Mouse (Mus musculus): ENCODE measurements around the gene Dglucy. TPM values are rescaled to one million over a fixed set of nuclear protein-coding genes. Genes with fewer than 3 reads are reported as not detected.

Gene Dglucy
- total RNA-seq (2021) = 10 to 100 TPM; 20.5 to 24.8 TPM
- long read RNA-seq, experiment 1, transcript Dglucy-201 (13 exons, 3,295 nt) = major isoform, 19 of 23 reads
- long read RNA-seq, experiment 1, partial matches to known transcripts = 2 of 23 reads
- long read RNA-seq, experiment 1, other reads (novel, unspliced or antisense) = 0 of 23 reads
- long read RNA-seq, experiment 2, transcript Dglucy-201 (13 exons, 3,295 nt) = major isoform, 6 of 14 reads
- long read RNA-seq, experiment 2, partial matches to known transcripts = 2 of 14 reads
- long read RNA-seq, experiment 2, other reads (novel, unspliced or antisense) = 5 of 14 reads

DNA sequence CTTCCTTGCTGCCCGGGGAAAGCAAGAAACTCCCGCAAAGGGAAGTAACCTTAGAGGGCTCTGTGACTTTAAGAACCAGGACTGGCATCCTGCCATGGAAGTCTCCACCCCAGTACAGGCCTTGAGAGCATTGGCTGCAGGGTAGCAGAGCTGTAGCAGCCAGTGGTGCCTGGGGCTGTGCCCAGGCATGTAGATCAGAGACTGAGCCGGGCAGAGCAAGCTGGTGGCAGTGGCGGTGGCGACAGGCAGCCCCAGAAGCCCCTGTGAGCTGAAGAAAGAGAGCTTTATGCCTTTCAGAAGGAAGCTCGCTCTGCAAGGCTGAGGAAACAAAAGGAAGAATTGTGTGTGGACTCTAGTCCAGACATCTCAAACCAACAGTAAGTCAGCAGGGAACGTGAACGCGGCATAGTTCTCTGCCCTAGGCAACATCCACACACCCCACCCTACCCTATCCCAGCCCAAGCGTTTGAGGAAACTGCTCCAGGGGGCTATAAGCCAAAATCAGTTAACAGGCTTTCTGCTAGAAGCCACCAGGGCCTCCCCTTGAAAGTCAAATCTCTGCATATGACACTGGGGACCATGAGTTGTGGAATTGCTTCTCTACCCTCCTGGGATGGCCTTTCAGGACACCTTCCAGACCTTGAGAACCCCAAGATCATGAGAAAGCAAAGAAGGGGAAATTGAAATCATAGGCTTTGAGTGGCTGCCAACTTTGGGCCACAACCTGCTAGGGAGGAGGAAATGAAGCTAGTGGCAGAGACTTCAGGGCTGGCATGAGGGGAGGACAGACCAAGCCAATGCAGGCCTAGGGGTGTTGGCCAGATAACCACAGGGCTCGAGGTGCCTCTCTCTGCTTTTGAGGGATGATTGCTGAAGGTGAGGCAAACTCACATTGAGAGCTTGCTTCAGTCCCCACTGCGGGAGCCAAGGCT lies at the start of gene Dglucy:
Gene Dglucy, plus strand, starts transcription at position 124 of the 932 bp plus-strand sequence.
- peak; percentile 85 to 88 for DNase-seq (ENCODE audit: low spot score in 2 of 2)

DNA sequence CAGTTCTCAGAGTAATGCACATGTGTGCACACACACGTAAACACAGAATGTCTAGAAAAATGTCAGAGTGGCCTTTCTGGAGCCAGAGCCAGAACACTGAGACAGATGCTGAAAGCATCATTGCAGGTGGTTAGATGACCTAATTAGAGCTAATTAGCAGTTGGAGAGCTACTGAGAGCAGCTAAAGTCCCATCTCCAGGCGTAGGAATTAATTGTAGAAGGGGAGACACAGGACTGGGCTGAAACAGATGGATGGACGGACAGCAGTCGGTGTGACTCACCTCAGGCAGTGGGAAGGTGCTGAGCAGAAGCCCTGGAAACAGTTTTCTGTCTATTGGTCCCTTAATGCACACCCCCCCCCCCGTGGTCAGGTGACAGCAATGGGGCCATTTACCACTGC lies 43.7 kb upstream of the Dglucy start:
- DNase-seq (ENCODE audit: low spot score in 2 of 2) = no peak

DNA sequence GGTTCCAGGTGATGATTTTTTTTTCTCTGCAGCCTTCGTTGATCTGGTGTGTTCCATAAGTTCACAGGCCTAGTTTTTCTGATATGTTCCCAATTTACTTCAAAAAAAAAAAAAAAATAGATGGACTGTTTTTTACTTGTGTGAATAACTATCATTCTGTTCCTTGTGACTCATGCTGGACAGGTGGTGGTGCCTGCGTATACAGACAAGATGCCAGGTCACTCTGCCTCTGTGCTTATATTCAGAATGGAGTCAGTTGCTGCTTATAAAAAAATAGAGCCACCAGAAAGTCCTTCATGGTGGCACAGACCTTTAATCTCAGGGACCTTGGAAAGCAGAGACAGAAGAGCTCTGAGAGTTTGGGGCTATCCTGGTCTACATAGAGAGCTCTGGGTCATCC lies 43.3 kb upstream of the Dglucy start:
- no peak for DNase-seq (ENCODE audit: low spot score in 2 of 2)

DNA sequence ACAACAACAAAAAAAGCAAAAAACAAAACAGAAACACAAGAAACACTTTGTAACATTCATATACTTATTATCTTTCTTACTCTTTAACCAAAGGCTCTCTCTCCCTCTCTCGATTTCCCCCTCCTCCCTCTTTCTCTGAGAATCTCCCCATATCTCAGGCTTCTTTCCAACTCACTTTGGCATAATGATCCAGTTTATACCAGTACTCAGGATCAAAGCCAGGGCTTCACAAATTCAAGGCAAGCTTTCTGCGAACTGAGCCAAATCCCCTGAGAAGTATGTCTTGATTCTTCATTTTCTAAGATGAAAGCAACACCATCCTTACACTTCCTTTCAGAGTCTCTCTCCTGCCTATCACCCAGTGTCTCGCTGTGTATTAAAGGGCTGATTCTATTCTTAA lies 40.4 kb upstream of the Dglucy start:
- no peak for DNase-seq (ENCODE audit: low spot score in 2 of 2)

DNA sequence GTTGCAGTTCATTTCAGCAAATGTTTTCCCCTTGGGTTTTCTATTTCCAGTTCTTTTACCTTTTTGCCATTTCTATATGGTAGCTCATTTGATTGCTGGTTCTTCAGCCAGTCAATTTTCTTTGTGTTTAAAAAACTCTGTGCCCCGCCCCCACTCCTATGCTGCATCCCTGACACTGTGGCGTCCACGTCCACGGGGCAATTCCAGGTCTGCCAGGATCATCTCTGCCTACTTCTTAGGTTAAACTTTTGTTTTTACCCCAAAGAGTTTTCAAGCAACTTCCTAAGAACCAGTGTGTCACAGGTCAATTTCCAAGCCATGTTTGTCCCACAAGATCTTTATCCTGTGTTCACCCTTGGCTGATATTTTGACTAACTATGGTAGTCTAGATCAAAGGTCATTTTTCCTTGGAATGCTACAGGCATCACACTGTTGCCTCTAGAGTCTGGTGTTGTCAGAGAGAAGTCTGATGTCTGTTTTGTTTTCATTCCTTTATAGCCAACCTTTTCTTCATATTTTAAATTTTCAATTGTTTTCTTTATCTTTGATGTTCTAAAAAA lies 39.8 kb upstream of the Dglucy start:
- DNase-seq (ENCODE audit: low spot score in 2 of 2) = no peak

DNA sequence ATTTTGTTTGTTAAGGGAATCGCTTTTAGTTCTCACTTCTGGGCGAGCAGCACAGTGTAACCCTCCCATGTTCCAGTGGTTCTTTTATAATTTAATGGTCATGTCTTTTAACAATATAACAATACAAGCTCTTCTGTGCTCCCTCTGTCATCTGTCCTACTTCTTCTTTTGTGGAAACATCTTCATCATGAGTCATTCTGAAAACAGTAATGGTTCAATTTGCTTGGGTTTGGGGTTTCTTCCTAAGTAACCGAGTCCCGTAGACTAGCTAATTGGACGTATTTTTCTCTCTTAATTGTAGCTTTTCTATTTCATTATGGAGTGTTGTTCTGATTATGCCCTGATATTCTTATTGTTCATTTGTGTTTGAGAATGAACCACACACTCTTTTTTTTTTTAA lies 38.5 kb upstream of the Dglucy start:
- DNase-seq (ENCODE audit: low spot score in 2 of 2) = no peak

DNA sequence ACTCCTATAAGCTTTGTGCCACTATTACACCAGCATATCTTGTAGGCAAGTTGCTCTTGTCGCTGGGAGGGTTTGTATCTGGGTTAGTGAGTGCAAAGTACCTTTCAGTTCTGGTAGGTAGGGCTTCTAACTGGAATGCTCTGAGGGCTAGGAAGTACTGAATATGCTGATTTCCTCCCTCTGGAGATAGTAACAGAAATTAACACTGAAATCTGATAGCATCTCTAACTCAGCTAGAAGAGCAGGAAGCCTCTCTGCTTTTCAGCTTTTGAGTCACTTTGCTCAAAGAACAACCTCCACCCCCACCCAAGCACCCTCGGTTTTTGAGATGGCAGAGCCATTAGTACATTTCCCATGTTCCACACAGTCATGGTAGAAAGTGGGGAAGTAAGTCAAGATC lies 36.4 kb upstream of the Dglucy start:
- no peak for DNase-seq (ENCODE audit: low spot score in 2 of 2)

DNA sequence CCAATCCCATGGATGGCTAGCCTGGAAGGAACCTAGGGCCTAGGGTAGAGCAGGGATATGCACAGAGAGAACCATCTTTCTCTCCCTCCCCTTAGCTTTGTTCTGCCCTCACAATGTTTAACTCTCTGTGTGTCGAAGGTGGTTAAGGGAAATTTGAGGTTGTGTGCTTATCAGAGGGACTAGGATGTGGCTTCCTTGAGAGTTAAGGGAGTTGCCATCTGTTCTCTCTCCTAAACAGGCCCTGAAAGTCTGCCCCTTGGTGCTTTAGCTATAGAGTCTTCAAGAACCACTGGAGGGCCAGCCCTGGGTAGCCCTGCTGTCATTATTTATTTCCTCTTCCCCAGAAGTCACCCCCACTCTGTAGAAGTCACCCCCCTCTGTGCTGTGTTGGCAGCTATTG lies 25.9 kb upstream of the Dglucy start:
- no peak for DNase-seq (ENCODE audit: low spot score in 2 of 2)

DNA sequence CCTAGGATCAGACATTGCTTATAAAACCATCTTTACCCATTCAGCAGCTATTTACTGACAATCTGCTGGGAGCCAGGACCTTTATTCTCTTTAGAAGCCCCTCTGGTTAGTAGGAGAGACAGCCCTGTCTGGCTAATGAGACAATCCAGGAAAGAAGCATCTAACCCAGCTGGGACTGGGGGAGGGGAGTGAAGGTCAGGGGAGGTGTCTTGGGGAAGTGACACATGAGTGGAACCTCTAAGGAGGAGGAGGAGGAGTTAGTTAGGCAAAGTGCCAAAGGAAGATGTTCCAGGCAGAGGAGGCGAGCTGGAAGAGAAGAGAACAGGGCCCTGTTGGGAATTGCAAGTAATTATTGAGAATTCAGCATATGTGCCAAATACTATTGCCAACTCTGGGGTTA lies 25.1 kb upstream of the Dglucy start:
- DNase-seq (ENCODE audit: low spot score in 2 of 2) = no peak

DNA sequence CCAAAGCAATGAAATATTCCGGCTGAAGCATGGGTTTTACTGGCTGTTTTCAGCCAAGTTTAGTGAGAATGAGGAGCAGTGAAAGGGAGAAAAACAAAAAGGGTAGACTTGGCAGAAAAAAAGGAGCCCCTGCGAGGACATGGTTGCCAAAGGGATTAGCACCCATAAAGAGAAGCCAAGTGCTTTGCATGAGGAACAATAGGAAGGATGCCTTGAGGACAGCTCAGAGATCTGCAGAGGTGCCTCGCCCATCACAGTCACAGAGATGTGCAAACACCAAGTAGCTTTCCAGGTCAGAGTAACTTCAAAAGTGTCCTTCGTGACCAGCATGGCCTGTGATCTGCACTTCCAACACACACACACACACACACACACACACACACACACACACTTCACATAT lies 21.4 kb upstream of the Dglucy start:
- no peak for DNase-seq (ENCODE audit: low spot score in 2 of 2)

DNA sequence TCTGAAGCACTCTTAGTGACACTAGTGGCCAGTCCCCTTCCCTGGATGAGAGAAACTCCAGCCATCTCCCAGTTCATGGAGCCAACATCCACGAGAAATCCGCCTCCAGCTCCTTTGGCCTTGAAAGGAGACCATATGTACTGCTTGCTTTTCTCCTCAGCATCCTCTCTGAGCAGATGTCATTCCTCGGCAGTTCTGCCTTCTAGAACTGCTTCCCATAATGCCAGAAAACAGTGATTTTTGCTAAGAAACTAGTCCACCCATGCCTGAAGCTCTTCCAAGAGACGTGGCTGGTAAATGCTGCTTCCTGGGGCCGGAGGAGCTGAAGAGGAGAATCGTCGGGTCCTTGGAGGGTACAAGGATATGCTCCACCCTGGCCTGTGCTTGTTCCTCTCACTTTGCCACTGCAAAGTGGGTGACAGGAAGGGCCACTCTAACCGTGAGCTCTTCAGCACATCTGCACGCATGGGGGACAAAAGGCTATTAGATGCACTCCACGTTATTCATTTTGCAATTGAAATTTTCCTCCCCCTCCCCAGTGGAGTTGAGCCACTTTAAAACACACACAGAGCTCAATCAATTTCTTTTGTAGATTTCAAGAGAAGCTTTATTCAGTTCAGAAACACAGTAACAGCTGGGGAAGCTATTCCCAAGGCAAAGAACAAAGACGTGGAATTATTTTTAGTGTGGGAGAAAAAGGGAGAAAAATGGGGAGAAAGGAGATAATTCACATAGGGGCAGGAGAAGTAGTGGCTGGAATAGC lies 16.0 kb upstream of the Dglucy start:
- no peak for DNase-seq (ENCODE audit: low spot score in 2 of 2)

DNA sequence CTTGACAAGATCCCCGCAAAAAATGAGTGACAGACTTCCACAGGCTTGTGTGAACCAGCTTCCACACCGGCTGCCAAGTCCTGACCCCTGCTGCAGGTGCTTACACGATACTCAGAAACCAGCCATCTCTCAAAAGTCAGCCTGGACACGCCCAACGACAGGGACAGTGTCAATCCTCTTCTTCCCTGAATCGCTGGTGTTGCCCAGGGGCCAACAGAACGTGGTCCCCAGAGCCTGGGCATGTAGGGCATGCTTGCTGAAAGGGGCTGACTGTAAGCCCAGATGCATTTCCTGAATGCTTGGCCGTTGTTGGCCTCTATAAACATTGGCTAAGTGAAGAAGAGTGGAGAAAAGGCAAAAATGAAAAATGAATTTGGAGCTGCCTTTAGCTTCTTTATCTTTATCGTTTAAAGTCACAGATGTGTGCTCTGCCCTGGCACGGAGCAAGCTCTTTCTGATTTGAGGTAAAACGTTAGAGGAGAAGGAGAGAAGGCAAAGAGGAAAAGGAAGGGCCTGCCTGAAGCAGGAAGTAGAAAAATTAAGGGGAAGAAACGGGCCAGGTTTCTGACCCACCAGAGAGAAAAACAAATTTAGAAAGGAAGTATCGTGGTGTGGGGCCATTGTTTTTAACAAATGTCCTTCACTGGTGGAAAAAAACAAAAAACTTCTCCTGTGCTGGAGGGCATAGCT lies 14.4 kb upstream of the Dglucy start:
- DNase-seq (ENCODE audit: low spot score in 2 of 2) = no peak

DNA sequence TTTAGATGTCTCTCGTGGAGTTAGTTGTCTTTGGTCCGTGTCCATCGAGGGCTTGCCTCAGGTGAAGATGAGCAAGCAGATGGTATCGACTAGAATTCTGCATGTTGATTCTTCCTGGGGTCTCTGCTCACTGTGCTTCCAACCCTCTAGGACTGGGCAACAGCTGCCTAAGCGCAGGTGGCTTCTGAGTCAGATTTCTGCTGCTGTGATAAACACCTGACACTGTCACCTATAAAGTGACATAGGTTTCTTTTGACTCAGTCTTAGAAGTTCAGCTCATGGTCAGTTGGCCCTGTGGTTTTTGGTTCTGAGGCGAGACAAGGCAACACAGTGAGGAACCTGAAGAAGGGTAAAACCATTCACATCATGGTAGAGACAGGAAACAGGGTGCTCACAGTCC lies 9.0 kb upstream of the Dglucy start:
- no peak for DNase-seq (ENCODE audit: low spot score in 2 of 2)

DNA sequence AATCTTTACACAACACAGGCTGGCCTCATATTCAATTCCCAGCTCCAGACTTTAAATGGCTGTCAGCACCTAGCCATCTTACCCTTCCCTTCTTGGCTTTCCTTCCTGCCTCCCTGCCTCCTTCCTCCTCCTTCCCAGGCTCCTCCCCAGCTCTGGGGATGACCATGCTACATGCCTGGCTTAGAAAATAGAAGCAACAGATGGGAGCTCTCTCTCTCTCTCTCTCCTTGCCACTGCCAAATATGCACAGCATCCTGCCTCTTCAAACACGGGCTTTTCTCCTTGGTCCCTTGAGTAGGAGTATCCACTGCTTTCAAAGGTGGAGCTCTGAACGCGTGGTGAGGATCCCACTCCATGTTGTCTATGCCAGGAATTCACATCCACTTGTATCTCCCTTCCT lies 8.1 kb upstream of the Dglucy start:
- DNase-seq (ENCODE audit: low spot score in 2 of 2) = no peak

DNA sequence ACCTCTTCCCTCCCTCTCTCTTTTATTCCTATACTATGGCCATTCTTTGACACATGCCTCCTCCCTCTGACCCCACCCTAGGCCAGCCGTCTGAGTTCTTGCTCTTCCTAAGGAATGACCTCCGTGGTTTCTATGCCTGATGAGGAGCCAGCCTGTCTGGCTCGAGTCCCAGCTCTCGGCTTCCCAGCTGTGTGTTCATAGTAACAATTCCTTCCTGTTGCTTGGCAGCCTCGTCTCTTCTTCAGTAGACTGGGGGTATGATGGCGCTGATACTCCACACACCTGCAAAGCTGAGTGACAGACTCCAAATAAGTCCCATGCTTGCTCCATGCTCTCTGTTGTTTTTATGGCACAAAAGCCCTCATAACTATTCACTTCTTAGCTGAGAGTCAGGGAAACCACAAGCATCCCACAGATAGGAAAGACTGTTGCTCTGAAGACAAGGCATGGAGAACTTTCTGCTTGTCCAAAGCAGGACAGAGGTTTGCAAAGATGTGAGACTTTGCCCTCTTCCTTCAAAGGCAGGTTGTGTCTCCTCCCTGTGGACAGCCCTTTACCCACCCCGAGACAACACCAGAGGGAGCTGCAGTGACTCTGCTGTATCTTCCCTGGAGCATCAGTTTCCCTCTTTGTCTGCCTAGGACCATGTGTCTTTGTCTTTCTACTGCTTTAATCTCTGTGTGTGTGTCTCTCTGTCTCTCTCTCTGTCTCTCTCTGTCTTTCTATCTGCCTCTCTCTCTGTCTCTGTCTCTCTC lies 6.5 kb upstream of the Dglucy start:
- DNase-seq (ENCODE audit: low spot score in 2 of 2) = no peak

DNA sequence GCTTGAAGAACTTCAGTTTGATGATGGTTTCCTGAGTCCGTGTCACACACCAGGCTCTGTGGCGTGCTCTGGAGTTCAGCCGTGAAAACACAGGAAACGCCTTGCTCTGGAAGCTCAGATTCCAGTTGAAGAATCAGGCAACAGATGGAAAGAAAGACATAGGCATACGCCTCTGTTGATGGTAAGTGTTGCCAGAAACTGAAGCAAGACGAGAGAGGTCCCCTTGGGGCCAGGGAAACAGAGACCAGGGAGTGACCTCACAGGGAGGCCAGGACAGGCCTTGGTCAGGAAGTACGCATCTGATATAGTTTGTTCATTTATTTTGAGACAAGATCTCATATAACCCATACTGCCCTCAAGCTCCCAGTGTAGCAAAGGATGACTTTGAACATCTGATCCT lies 4.1 kb upstream of the Dglucy start:
- DNase-seq (ENCODE audit: low spot score in 2 of 2) = no peak

DNA sequence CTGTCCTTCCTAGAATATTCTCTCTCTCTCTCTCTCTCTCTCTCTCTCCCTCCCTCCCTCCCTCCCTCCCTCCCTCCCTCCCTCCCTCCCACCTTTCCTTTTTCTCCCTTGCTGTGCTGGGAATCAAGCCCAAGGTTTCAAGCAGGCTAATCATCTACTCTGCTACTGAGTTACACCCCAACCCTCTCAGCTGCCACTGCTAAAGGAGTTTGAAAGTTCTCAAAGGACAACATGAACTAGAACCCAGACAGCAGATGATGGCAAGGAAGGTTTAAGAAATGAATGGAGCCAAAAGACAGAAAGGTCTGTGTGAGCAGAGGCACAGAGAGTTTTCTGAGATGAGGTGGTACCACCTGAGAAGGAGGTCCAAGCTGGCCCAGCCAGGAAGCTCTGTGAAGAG lies 3.6 kb upstream of the Dglucy start:
- DNase-seq (ENCODE audit: low spot score in 2 of 2) = no peak

DNA sequence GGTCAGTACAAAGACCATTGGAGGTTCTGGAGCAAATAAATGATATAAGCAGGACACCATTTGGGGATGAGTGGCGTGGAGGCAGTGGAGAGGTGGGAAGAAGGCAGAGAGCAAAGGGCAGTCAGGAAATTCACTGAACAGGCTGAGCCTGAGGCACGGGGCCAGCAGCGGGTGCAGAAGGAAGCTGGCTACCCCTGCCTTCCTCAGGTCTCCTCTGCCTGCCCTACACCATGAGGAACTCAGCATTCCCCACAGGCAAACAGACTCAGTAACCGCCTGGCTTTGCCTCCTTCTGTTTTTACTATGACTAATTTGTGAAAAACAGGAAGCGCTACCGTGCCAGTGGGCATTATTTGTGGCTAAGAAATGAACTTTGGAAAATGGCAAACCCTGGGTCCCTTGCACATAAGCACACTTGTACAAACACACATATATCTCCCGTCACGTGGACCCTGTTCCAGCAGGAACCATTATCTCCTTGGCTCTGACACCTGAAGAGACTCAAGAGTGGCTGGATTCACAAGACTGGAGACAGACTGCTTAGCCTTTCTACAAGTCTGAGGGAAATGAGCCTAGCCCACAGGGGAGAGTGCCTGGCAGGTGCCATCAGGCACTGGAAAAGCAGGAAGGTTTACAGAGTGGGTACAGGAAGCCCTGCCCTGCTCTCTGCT lies 2.8 kb upstream of the Dglucy start:
- DNase-seq (ENCODE audit: low spot score in 2 of 2) = no peak

DNA sequence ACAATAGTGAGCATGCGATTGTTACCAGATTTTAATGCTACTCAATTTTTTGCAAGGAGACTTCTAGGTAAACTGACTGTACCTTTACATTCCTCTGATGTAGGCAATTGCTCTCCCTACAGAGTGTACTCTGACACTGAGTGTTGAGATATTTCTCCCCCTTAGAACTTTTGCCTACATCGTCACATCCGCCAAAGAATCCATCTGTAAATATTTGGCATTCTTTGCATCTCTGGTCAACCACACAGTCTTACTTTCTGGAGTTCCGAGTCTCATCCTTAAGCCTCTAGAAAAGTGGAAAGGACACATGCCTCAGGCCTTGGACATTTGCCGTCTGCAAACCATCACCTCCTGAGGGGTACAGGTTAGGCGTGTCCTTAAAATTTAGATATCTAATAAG lies 1.9 kb upstream of the Dglucy start:
- no peak for DNase-seq (ENCODE audit: low spot score in 2 of 2)
